Mouse (Mus musculus) cortical plate, adult 2 months (tissue): ENCODE measurements around the gene Siah3.

Experiments used
- CTCF ChIP-seq: fragments of 200-500 bp; IDR thresholded peaks from 2 replicates; pipeline ENCODE4 v1.5.1; 2011; ENCODE audit warnings: mild to moderate bottlenecking, control low read depth, low read length; ENCODE audit not compliant: insufficient read depth; ENCODE audit errors: extremely low read depth
- POLR2A ChIP-seq: fragments of 200-500 bp; IDR thresholded peaks from 2 replicates; pipeline ENCODE4 v1.6.1; 2011; ENCODE audit warnings: mild to moderate bottlenecking, low read length, control low read depth; ENCODE audit not compliant: insufficient read depth; ENCODE audit errors: extremely low read depth

- TF ChIP-seq POLR2A (no peak), CTCF (no peak)
Observed at GRCm38 (mm10) chr14:75419876-75420275, 35.9 kb upstream of the Siah3 start.
